Mouse (Mus musculus): ENCODE measurements around the gene Pgap3.

- no peak for TF ChIP-seq CTCF (IDR thresholded peaks at IDR 0.05)
- TF ChIP-seq EP300 (IDR thresholded peaks at IDR 0.05), result no peak
Measured at GRCm38 (mm10) chr11:98412273-98412796, 12.0 kb upstream of the Pgap3 start, which contains the start of gene Erbb2.
